Mouse (Mus musculus) lung, postnatal 0 days (tissue): Measurements from ENCODE around the gene Thap12. TPM values are rescaled to one million over a fixed set of nuclear protein-coding genes. Genes with fewer than 3 reads are reported as not detected.

Source experiments
- ATAC-seq: fragments of 200-750 bp; cut with Nextera tagmentation; 2 replicates; pipeline ENCODE4 v1.8.0; 2017; ENCODE audit warnings: moderate library complexity
- DNase-seq: peaks from one replicate; pipeline ENCODE4 v3.0.0-alpha.2; 2016; ENCODE audit warnings: low spot score
- H3K27ac ChIP-seq: fragments of 300-500 bp; sonication (generic); 2 replicates; pipeline ENCODE4 v1.5.1; 2014; ENCODE audit warnings: antibody characterized with exemption, mild to moderate bottlenecking, low read length, mixed read lengths
- H3K27me3 ChIP-seq: fragments of 300-500 bp; sonication (generic); replicated peaks from 2 replicates; pipeline ENCODE4 v1.6.1; 2014; ENCODE audit warnings: low read length, mixed read lengths; ENCODE audit not compliant: insufficient read depth
- H3K36me3 ChIP-seq: fragments of 300-500 bp; sonication (generic); 2 replicates; pipeline ENCODE4 v1.6.1; 2014; ENCODE audit warnings: low read length, mixed read lengths; ENCODE audit not compliant: insufficient read depth
- H3K4me1 ChIP-seq: fragments of 300-500 bp; sonication (generic); 2 replicates; pipeline ENCODE4 v1.6.1; 2014; ENCODE audit warnings: antibody characterized with exemption, low read depth, low read length, mixed read lengths; ENCODE audit not compliant: insufficient read depth
- H3K4me2 ChIP-seq: fragments of 300-500 bp; sonication (generic); replicated peaks from 2 replicates; pipeline ENCODE4 v1.6.1; 2014; ENCODE audit warnings: low read depth, mild to moderate bottlenecking, low read length, moderate library complexity, mixed read lengths
- H3K4me3 ChIP-seq: fragments of 300-500 bp; sonication (generic); 2 replicates; pipeline ENCODE4 v1.5.1; 2014; ENCODE audit warnings: low read depth, low read length
- H3K9ac ChIP-seq: fragments of 300-500 bp; sonication (generic); replicated peaks from 2 replicates; pipeline ENCODE4 v1.6.1; 2014; ENCODE audit warnings: low read depth, mild to moderate bottlenecking
- H3K9me3 ChIP-seq: fragments of 300-500 bp; sonication (generic); 2 replicates; pipeline ENCODE4 v1.6.1; 2016; ENCODE audit warnings: low read length, mixed read lengths
- CTCF ChIP-seq: IDR thresholded peaks from 2 replicates; pipeline ENCODE4 v1.5.1; 2016; ENCODE audit warnings: antibody characterized with exemption, mild to moderate bottlenecking
- EP300 ChIP-seq: IDR thresholded peaks from 2 replicates; pipeline ENCODE4 v1.6.1; 2016; ENCODE audit warnings: antibody characterized with exemption, mild to moderate bottlenecking, control low read depth
- WGBS: fragments of 180-500 bp; shearing (Covaris S2); extraction: QIAGEN DNeasy Blood & Tissue Kit; methylation state at CpG from one replicate; pipeline ENCODE4 v1.1.7; 2014; 5-methylcytosine and 5-hydroxymethylcytosine counted together
- polyA plus RNA-seq: library from polyadenylated mRNA; unstranded; fragments of >200 nt; fragmentation: Nextera tagmentation; extraction: Ambion mirVana; gene quantifications from 2 replicates; pipeline ENCODE4 v1.2.1, GENCODE M21; 2015

Gene Thap12
- polyA plus RNA-seq, 1 experiment from 2014 or later, result 34.2 TPM

- DNase-seq, result peak; percentile 38
- no peaks in the 10 kb centered on the region for H3K9me3 ChIP-seq
- no peak overlapping the region for H3K9ac ChIP-seq
- WGBS, result 38% methylated on average over 7 of the region's 7 CpGs
- TF ChIP-seq CTCF, result no peak
- TF ChIP-seq EP300, result peak; percentile 38; the same call in 1 of the 2 replicates
- no peaks in the 10 kb centered on the region for H3K36me3 ChIP-seq
- no peaks in the 10 kb centered on the region for H3K27me3 ChIP-seq
- peak; percentile 53 for ATAC-seq
- H3K4me3 ChIP-seq, result no peak overlapping the region
- H3K27ac ChIP-seq, result no peak overlapping the region
- H3K4me1 ChIP-seq, result no peaks in the 10 kb centered on the region
- H3K4me2 ChIP-seq, result peak overlapping the region; percentile 30
These were observed 24.5 kb upstream of the Thap12 start for GRCm38 (mm10) chr7:98678441-98678840.

GRCm38 (mm10) chr7:98680691-98681090, 22.2 kb upstream of the Thap12 start:
- Histone ChIP-seq H3K4me1 (no peaks in the 10 kb centered on the region), H3K27me3 (no peaks in the 10 kb centered on the region), H3K27ac (no peak overlapping the region), H3K4me2 (no peak overlapping the region), H3K36me3 (no peaks in the 10 kb centered on the region), H3K4me3 (no peak overlapping the region), H3K9ac (no peak overlapping the region), H3K9me3 (no peaks in the 10 kb centered on the region)
- no peak for ATAC-seq
- no peak for DNase-seq
- TF ChIP-seq EP300 (no peak), CTCF (no peak)
- WGBS, result 57% methylated on average over 2 of the region's 2 CpGs

GRCm38 (mm10) chr7:98682821-98683220, 20.1 kb upstream of the Thap12 start:
- H3K9ac ChIP-seq, result no peak overlapping the region
- H3K4me2 ChIP-seq, result no peak overlapping the region
- H3K36me3 ChIP-seq, result no peaks in the 10 kb centered on the region
- DNase-seq (no peak), ATAC-seq (no peak)
- no peak overlapping the region for H3K4me3 ChIP-seq
- 88% methylated on average over 10 of the region's 10 CpGs for WGBS
- TF ChIP-seq EP300 (no peak), CTCF (peak; percentile 25)
- H3K9me3 ChIP-seq, result no peaks in the 10 kb centered on the region
- H3K27ac ChIP-seq, result no peak overlapping the region
- no peaks in the 10 kb centered on the region for H3K27me3 ChIP-seq
- H3K4me1 ChIP-seq, result no peaks in the 10 kb centered on the region

- TF ChIP-seq CTCF (peak; percentile 66), EP300 (no peak)
- peak; percentile 62 for DNase-seq
- ATAC-seq, result peak; percentile 72
- Histone ChIP-seq H3K4me2 (no peak overlapping the region), H3K27ac (no peak overlapping the region), H3K9ac (no peak overlapping the region), H3K4me1 (no peaks in the 10 kb centered on the region), H3K36me3 (no peaks in the 10 kb centered on the region), H3K4me3 (no peak overlapping the region), H3K9me3 (no peaks in the 10 kb centered on the region), H3K27me3 (no peaks in the 10 kb centered on the region)
- 21% methylated on average over 13 of the region's 13 CpGs for WGBS
These were observed 17.0 kb upstream of the Thap12 start for GRCm38 (mm10) chr7:98685895-98686294.

GRCm38 (mm10) chr7:98690126-98690525, 12.8 kb upstream of the Thap12 start:
- Histone ChIP-seq H3K27me3 (no peaks in the 10 kb centered on the region), H3K27ac (no peak overlapping the region), H3K9ac (no peak overlapping the region), H3K9me3 (no peaks in the 10 kb centered on the region), H3K36me3 (no peaks in the 10 kb centered on the region), H3K4me1 (no peaks in the 10 kb centered on the region; the same call in 1 of the 2 replicates), H3K4me3 (no peak overlapping the region), H3K4me2 (no peak overlapping the region)
- ATAC-seq (no peak), DNase-seq (no peak)
- TF ChIP-seq EP300 (no peak), CTCF (no peak)
- WGBS, result 83% methylated on average over 1 of the region's 1 CpGs

- ATAC-seq (0 out of 2 replicates have a peak, but pooled peaks have one; percentile 12), DNase-seq (peak; percentile 11)
- no peak overlapping the region for H3K27ac ChIP-seq
- 0 out of 2 replicates have a peak, but pooled peaks have one; percentile 17 for TF ChIP-seq CTCF
- no peak for TF ChIP-seq EP300
- 15% methylated on average over 3 of the region's 3 CpGs for WGBS
- no peak overlapping the region for H3K9ac ChIP-seq
- no peaks in the 10 kb centered on the region; the same call in 1 of the 2 replicates for H3K4me1 ChIP-seq
- no peak overlapping the region for H3K4me3 ChIP-seq
- H3K27me3 ChIP-seq, result no peaks in the 10 kb centered on the region
- H3K9me3 ChIP-seq, result no peaks in the 10 kb centered on the region
- no peaks in the 10 kb centered on the region for H3K36me3 ChIP-seq
- no peak overlapping the region for H3K4me2 ChIP-seq
These were observed 12.1 kb upstream of the Thap12 start for GRCm38 (mm10) chr7:98690831-98691230.
